Mouse (Mus musculus): ENCODE measurements around the gene Pgrmc2.

The Pgrmc2 gene

GRCm38 (mm10) chr3:41065320-41065719, 17.5 kb downstream of the Pgrmc2 start:
- no peak for DNase-seq

- no peak for DNase-seq
Measured at GRCm38 (mm10) chr3:41062758-41063157, 20.1 kb downstream of the Pgrmc2 start.

- no peak for DNase-seq
Measured at GRCm38 (mm10) chr3:41061831-41062565, 20.8 kb downstream of the Pgrmc2 start.

- DNase-seq: no peak
Measured at GRCm38 (mm10) chr3:41059249-41059648, 23.6 kb downstream of the Pgrmc2 start.

- DNase-seq: peak; percentile 70
Measured at GRCm38 (mm10) chr3:41058395-41058794, 24.5 kb downstream of the Pgrmc2 start.

GRCm38 (mm10) chr3:41053334-41053733, 29.5 kb downstream of the Pgrmc2 start:
- no peak for DNase-seq

- no peak for DNase-seq
Measured at GRCm38 (mm10) chr3:41047838-41048237, 35.0 kb downstream of the Pgrmc2 start.

- no peak for DNase-seq
Measured at GRCm38 (mm10) chr3:41043756-41044354, 39.0 kb downstream of the Pgrmc2 start.

- peak; percentile 21 for DNase-seq
Measured at GRCm38 (mm10) chr3:41042195-41042938, 40.5 kb downstream of the Pgrmc2 start.

GRCm38 (mm10) chr3:41041241-41041640, 41.6 kb downstream of the Pgrmc2 start:
- DNase-seq: no peak

GRCm38 (mm10) chr3:41038297-41038916, 44.4 kb downstream of the Pgrmc2 start:
- no peak for DNase-seq

- DNase-seq: no peak
Measured at GRCm38 (mm10) chr3:41031286-41032210, 51.3 kb downstream of the Pgrmc2 start.

- DNase-seq: no peak
Measured at GRCm38 (mm10) chr3:41030705-41031104, 52.1 kb downstream of the Pgrmc2 start.

GRCm38 (mm10) chr3:41021980-41022379, 60.9 kb downstream of the Pgrmc2 start:
- peak; percentile 54 for DNase-seq

GRCm38 (mm10) chr3:41020687-41021086, 62.2 kb downstream of the Pgrmc2 start:
- DNase-seq: no peak

GRCm38 (mm10) chr3:41018022-41018608, 64.7 kb downstream of the Pgrmc2 start:
- no peak for DNase-seq
